Mouse (Mus musculus): ENCODE data around the gene Itga2b. TPM values are rescaled to one million over a fixed set of nuclear protein-coding genes. Genes with fewer than 3 reads are reported as not detected.

Itga2b gene
- polyA plus RNA-seq, 1 experiment from 2014 or later: 11.0 TPM

DNA sequence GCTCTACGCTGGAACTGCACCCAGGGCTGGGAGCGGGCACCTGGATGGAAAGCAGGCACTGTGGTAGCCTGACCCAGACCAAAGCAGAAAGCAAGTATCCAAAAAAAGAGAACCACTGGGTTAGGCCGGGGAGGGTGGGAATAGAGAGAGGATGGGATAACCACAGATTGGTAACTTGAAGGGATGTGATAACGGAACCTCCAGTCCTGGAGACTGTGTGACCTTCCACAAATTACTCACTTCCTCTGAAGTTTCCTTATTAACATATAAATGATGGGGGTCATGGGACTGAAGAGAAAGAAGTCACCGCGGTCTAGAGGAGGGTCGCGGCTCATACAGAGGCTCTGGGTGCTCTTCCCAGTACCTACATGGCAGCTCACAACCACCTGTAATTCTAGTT is 29.7 kb downstream of the Itga2b start:
- Histone ChIP-seq H3K4me3 (replicated peaks) (no peak overlapping the region), H3K4me2 (no peak overlapping the region), H3K4me1 (peaks cover 49% of the 10 kb centered on the region), H3K27me3 (0 out of 2 replicates have a peak, but pooled peaks cover 3% of the 10 kb centered on the region), H3K9me3 (replicated peaks) (no peaks in the 10 kb centered on the region), H3K27ac (no peak overlapping the region), H3K36me3 (peaks cover 80% of the 10 kb centered on the region), H3K9ac (no peak overlapping the region)
- 86% methylated on average over 8 of the region's 8 CpGs for WGBS
- ATAC-seq (replicated peaks; ENCODE audit: low FRiP score): no peak

DNA sequence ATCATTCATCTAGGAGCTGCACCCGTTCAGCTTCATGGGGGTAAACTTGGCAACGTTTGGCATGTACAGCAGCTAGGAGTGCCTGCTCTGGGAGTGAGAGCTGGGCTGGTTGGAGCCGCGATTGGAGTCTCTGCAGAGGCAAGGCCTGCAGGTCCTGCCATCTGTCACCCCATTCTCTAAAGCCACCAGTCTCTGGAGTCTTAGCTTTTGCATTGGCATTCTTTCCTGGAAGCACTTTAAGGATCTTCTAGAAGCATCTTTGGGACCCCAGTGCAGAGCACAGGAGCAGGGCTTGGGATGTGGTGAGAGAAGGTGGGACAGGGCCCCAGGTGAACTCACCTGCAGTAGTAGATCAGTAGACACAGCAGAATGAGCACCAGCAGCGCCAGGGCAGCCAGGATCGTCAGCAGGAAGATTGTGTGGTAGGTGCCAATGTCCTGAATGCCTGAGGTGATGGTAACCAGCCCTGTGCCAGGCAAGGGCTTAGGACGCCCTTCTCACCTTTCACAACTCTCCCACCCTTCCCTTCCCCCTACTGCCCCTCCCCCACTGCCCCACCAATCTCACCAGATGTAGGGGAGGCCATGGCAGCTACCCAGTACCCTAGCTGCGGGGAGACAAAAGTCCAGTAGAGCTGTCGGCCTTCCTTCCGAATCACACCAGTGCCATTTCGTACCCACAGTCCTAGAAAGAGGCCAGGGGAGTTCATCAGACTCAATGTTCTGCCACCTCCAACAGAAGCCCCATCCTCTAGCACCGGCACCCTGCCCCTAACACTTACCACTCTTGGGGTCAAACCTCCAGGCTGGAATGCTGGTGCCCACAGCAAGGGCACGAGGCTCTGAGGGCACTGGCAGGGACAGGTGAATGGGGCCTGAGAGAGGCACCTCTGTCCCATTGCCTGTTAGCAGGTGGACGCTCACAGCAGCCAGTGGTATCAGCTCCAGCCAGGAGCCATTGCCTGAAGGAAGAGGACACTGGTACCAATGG is 30.5 kb downstream of the Itga2b start:
- Histone ChIP-seq H3K9me3 (replicated peaks) (no peaks in the 10 kb centered on the region), H3K4me1 (peaks cover 40% of the 10 kb centered on the region), H3K4me3 (replicated peaks) (no peak overlapping the region), H3K9ac (no peak overlapping the region), H3K27ac (no peak overlapping the region), H3K36me3 (peaks cover 87% of the 10 kb centered on the region), H3K4me2 (no peak overlapping the region), H3K27me3 (0 out of 2 replicates have a peak, but pooled peaks cover 3% of the 10 kb centered on the region)
- ATAC-seq (replicated peaks; ENCODE audit: low FRiP score): no peak
- 82% methylated on average over 14 of the region's 14 CpGs for WGBS

DNA sequence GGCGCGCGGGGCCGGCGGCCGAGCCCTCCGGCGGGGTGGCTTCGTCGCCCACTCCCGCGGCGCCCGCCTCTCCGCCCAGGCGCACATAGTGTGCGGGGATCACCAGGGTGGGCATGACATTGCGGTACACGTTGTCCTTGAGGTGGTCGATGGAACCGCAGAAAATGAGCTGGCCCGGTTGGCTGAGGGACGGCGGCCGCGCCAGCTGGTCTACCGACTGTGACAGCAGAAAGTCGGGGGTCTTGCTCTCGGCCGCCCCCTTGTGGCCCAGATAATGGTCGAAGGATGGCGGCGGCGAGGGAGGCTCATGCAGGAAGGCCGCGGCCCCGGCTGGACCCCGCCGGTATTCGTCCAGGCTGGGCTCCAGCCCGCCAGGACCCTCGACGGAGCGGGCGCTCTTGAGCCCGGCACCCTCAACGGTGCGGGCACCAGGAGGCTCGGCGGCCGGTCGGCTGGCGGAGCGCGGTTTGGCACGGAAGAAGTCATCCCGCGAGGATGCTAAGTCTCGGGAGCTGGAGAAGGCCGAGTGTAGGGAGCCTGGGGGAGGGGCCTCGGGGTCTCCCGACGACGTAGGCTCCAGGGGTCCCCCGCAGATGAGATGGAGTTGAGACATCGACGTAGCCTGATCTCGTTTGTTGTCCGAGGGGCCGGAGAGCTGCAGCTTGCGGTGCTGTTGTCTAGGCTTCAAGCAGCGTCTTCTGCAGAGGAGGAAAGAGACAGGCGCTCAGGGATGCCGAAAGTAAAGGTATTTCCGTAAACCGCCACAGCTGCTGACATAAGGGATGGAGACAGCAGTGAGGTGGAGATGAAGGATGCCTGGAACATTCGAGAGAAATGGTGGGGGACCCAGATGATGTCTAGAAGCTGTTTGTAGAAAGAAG is 31.5 kb downstream of the Itga2b start:
- 13% methylated on average over 77 of the region's 77 CpGs for WGBS
- H3K27ac ChIP-seq: peak overlapping the region; percentile 48; the same call in 1 of the 2 replicates

DNA sequence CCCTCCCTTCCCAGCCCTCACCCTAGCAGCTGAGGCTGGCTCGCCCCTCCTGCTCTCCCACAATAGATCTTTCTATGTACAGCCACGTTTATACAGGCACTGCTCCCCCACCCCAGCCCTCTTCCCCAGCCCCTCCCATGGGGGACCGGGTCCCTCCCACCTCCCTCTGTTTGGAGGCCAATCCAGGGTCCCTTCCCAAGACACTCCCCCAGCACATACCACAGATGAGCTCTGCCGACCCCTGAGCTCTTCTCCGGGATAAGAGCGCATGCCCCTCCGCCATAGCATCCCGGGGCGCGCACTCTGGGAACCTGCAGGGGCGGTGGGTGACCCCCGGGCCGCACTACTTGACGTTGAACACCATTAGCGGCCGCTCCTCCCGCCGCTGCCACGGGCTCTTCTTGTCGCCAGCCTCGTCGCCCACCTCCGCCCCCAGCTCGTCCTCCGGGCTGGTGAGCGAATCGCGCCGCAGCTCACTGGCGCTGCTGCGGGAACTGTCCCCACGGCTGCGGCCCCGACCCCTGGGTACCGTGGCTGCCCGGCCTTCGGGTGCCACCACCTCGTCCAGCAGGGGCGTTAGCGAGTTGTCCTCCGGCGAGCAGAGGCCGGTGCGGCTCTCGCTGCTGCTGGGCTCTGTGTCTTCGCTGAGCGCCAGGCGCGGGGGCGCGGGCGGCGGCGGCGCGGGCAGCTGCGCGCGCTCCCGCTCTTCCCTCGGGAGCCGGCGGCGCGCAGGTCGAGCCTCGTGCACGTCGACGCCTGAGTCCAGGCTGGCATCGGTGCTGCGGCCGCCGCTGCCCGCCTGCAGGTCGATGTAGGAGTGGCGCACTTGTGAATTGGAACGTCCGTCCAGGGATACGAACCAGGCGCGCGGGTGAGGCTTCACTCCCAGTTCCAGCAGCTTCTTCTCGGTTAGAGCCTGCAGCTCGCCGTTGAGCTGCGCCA is 32.5 kb downstream of the Itga2b start:
- no peaks in the 10 kb centered on the region for H3K9me3 ChIP-seq (replicated peaks)
- peak overlapping the region; percentile 44 for H3K4me3 ChIP-seq (replicated peaks)
- H3K4me2 ChIP-seq: peak overlapping the region; percentile 91
- peak; percentile 24 for ATAC-seq (replicated peaks; ENCODE audit: low FRiP score)
- H3K27me3 ChIP-seq: 0 out of 2 replicates have a peak, but pooled peaks cover 3% of the 10 kb centered on the region
- peaks cover 83% of the 10 kb centered on the region for H3K36me3 ChIP-seq
- peaks cover 38% of the 10 kb centered on the region for H3K4me1 ChIP-seq
- peak overlapping the region; percentile 53 for H3K9ac ChIP-seq
- H3K27ac ChIP-seq: peak overlapping the region; percentile 48
- 13% methylated on average over 84 of the region's 87 CpGs for WGBS

More for the DNA sequence above, 31.5 kb downstream of the Itga2b start:
- H3K4me2 ChIP-seq: peak overlapping the region; percentile 91
- H3K36me3 ChIP-seq: peaks cover 89% of the 10 kb centered on the region
- peak; percentile 24; the same call in 1 of the 2 replicates for ATAC-seq (replicated peaks; ENCODE audit: low FRiP score)
- H3K4me3 ChIP-seq (replicated peaks): peak overlapping the region; percentile 44
- H3K27me3 ChIP-seq: 0 out of 2 replicates have a peak, but pooled peaks cover 3% of the 10 kb centered on the region
- peaks cover 32% of the 10 kb centered on the region for H3K4me1 ChIP-seq
- H3K9me3 ChIP-seq (replicated peaks): no peaks in the 10 kb centered on the region
- peak overlapping the region; percentile 53 for H3K9ac ChIP-seq

DNA sequence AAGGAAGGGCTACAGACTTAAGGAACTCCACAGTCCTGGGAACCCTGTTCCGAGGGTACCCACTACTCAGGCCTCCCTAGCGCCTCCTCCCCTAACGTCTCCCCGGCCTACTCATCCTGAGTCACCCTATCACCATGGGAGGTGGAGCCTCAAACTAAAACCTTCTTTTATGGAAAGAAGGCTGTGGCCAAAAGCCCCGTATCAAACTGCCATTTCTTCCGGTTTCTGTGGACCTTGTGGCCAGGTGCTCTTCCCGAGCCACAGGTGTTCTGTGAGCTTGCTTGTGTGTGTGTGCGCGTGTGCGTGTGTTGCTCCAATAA is 33.5 kb downstream of the Itga2b start:
- H3K27me3 ChIP-seq: 0 out of 2 replicates have a peak, but pooled peaks cover 3% of the 10 kb centered on the region
- H3K4me3 ChIP-seq (replicated peaks): no peak overlapping the region
- no peak overlapping the region for H3K9ac ChIP-seq
- H3K36me3 ChIP-seq: peaks cover 74% of the 10 kb centered on the region
- no peak for ATAC-seq (replicated peaks; ENCODE audit: low FRiP score)
- 85% methylated on average over 10 of the region's 10 CpGs for WGBS
- H3K27ac ChIP-seq: no peak overlapping the region
- H3K4me1 ChIP-seq: peaks cover 46% of the 10 kb centered on the region
- no peaks in the 10 kb centered on the region for H3K9me3 ChIP-seq (replicated peaks)
- H3K4me2 ChIP-seq: no peak overlapping the region

DNA sequence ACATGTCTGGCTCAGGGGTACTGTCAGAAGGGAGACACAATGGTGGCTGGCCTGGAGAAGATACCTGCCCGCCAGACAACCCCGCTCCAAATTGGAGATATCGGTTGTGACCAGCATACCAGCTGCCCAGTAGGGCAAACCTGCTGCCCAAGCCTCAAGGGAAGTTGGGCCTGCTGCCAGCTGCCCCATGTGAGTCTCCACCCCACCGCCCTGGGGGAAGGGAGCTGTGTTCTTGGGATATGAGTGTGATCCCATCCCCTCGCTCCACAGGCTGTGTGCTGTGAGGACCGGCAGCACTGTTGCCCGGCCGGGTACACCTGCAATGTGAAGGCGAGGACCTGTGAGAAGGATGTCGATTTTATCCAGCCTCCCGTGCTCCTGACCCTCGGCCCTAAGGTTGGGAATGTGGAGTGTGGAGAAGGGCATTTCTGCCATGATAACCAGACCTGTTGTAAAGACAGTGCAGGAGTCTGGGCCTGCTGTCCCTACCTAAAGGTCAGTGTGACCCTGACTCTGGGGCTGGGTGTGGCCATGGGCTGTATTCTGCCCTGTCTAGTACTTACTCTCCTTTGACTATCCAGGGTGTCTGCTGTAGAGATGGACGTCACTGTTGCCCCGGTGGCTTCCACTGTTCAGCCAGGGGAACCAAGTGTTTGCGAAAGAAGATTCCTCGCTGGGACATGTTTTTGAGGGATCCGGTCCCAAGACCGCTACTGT is 34.0 kb downstream of the Itga2b start:
- H3K27ac ChIP-seq: no peak overlapping the region
- H3K36me3 ChIP-seq: peaks cover 69% of the 10 kb centered on the region
- peaks cover 48% of the 10 kb centered on the region for H3K4me1 ChIP-seq
- no peaks in the 10 kb centered on the region for H3K9me3 ChIP-seq (replicated peaks)
- no peak for ATAC-seq (replicated peaks; ENCODE audit: low FRiP score)
- H3K27me3 ChIP-seq: 0 out of 2 replicates have a peak, but pooled peaks cover 3% of the 10 kb centered on the region
- 88% methylated on average over 18 of the region's 18 CpGs for WGBS
- no peak overlapping the region for H3K9ac ChIP-seq
- no peak overlapping the region for H3K4me2 ChIP-seq
- H3K4me3 ChIP-seq (replicated peaks): no peak overlapping the region

DNA sequence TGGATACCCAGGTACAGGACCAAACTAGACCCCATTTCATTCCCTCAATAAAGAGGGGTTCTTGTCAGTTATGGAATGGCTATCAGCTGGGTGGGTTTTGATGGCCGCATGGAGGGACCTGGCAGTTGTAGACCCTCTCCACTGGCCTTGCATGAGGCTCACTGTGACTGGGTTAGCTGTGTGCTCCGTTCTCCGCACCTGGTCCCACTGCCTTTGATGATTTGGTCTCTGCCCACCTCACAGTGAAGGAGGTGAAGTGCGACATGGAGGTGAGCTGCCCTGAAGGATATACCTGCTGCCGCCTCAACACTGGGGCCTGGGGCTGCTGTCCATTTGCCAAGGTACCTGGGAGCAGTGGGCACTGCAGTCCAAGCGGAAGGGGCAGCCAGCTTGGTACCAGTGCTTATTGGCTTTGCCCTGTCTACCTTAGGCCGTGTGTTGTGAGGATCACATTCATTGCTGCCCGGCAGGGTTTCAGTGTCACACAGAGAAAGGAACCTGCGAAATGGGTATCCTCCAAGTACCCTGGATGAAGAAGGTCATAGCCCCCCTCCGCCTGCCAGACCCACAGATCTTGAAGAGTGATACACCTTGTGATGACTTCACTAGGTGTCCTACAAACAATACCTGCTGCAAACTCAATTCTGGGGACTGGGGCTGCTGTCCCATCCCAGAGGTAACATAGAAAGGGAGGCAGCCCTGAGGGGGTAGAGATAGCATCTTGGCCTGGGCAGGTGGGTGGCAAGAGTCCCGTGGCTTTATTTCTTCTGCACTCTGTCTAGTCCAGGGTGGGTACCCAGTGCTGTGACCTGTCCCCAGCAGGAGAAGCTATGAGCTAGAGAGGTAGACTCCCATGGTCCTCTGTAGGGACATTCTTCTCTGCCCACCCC is 34.9 kb downstream of the Itga2b start:
- no peak for ATAC-seq (replicated peaks; ENCODE audit: low FRiP score)
- H3K27ac ChIP-seq: no peak overlapping the region
- H3K27me3 ChIP-seq: 0 out of 2 replicates have a peak, but pooled peaks cover 3% of the 10 kb centered on the region
- H3K4me2 ChIP-seq: no peak overlapping the region
- WGBS: 89% methylated on average over 11 of the region's 11 CpGs
- H3K4me3 ChIP-seq (replicated peaks): no peak overlapping the region
- no peaks in the 10 kb centered on the region for H3K9me3 ChIP-seq (replicated peaks)
- peaks cover 60% of the 10 kb centered on the region for H3K36me3 ChIP-seq
- peaks cover 48% of the 10 kb centered on the region for H3K4me1 ChIP-seq
- no peak overlapping the region for H3K9ac ChIP-seq

DNA sequence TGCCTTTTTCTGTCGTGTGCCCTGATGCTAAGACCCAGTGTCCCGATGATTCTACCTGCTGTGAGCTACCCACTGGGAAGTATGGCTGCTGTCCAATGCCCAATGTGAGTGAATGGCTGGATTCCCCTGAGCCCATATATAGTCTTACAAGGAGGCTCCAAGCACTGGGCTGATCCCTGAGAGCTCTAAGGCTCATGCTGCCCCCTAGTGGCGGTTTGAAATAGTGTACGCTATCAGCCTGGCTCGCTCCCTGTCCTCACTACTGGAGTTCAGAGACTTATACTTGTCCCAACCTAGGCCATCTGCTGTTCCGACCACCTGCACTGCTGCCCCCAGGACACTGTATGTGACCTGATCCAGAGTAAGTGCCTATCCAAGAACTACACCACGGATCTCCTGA is 35.5 kb downstream of the Itga2b start:
- Histone ChIP-seq H3K27ac (no peak overlapping the region), H3K4me3 (replicated peaks) (no peak overlapping the region), H3K4me1 (peaks cover 54% of the 10 kb centered on the region), H3K4me2 (no peak overlapping the region), H3K9me3 (replicated peaks) (no peaks in the 10 kb centered on the region), H3K36me3 (peaks cover 54% of the 10 kb centered on the region), H3K27me3 (0 out of 2 replicates have a peak, but pooled peaks cover 3% of the 10 kb centered on the region), H3K9ac (no peak overlapping the region)
- 16% methylated on average over 7 of the region's 7 CpGs for WGBS
- no peak for ATAC-seq (replicated peaks; ENCODE audit: low FRiP score)

DNA sequence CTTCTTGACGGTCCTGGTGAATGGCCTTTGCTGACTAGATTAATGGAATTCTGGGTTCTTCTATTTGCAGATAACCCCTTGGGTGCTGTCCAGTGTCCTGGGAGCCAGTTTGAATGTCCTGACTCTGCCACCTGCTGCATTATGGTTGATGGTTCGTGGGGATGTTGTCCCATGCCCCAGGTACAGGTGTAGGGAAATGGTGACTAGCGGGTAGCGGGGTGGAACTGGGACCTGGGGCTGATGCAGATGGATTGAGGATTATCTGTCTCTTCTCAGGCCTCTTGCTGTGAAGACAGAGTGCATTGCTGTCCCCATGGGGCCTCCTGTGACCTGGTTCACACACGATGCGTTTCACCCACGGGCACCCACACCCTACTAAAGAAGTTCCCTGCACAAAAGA is 36.1 kb downstream of the Itga2b start:
- peaks cover 48% of the 10 kb centered on the region for H3K36me3 ChIP-seq
- H3K4me1 ChIP-seq: peaks cover 53% of the 10 kb centered on the region
- H3K9me3 ChIP-seq (replicated peaks): no peaks in the 10 kb centered on the region
- ATAC-seq (replicated peaks; ENCODE audit: low FRiP score): no peak
- H3K27me3 ChIP-seq: no peaks in the 10 kb centered on the region
- no peak overlapping the region for H3K9ac ChIP-seq
- WGBS: 93% methylated on average over 7 of the region's 7 CpGs
- H3K4me3 ChIP-seq (replicated peaks): no peak overlapping the region
- H3K4me2 ChIP-seq: no peak overlapping the region
- H3K27ac ChIP-seq: no peak overlapping the region

DNA sequence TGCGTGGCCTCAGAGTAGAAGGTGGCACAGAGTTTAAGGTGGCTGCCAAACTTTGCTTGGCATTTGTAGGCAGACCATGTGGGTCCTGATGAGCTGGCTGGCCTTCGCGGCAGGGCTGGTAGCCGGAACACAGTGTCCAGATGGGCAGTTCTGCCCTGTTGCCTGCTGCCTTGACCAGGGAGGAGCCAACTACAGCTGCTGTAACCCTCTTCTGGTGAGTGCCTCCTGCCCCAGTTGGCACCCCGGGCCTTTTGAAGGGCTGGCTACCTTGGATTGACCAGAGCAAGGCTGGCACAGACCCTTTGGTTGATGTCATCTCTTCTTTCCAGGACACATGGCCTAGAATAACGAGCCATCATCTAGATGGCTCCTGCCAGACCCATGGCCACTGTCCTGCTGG is 37.0 kb downstream of the Itga2b start:
- no peaks in the 10 kb centered on the region for H3K27me3 ChIP-seq
- no peak for ATAC-seq (replicated peaks; ENCODE audit: low FRiP score)
- no peak overlapping the region for H3K4me3 ChIP-seq (replicated peaks)
- H3K27ac ChIP-seq: no peak overlapping the region
- 91% methylated on average over 6 of the region's 6 CpGs for WGBS
- H3K9ac ChIP-seq: no peak overlapping the region
- peaks cover 44% of the 10 kb centered on the region for H3K4me1 ChIP-seq
- H3K4me2 ChIP-seq: no peak overlapping the region
- no peaks in the 10 kb centered on the region for H3K9me3 ChIP-seq (replicated peaks)
- peaks cover 40% of the 10 kb centered on the region for H3K36me3 ChIP-seq

All from kidney, embryonic 15.5 days (tissue).